Mouse (Mus musculus) CD4-positive, CD25-positive, alpha-beta regulatory T cell, adult 4 months (primary cell): ENCODE results near the gene Gm10570. TPM values are rescaled to one million over a fixed set of nuclear protein-coding genes. Genes with fewer than 3 reads are reported as not detected.

Source experiments
- ATAC-seq: one replicate; pipeline ENCODE4 v1.8.0; 2017
- polyA plus RNA-seq, 2 experiments: library from polyadenylated mRNA; unstranded; fragments of 100-300 nt; shearing (Covaris generic); gene quantifications; one replicate each; pipeline ENCODE4 v1.2.1; 2017

Gene Gm10570
- polyA plus RNA-seq, 2 experiments from 2014 or later: not detected

DNA sequence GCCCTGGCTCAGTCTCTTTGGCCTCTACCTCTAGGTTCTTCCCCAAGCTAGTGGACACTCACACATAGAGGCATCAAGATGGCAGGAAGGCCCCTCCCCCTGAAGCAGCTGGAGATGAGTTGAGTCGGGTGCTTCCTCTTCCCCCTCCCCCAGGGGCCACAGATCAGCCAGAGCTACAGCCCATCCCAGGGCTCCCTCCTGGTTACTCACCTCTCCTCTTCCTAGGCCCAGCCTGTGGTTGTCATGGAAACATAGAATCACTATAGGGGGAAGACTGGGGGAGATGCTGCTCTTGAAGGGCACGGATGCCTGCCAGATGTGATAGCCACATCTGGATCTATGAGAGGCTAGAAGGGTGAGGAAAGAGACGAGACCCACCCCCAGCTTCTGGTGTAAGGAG, 3.7 kb downstream of the Gm10570 start:
- no peak for ATAC-seq

DNA sequence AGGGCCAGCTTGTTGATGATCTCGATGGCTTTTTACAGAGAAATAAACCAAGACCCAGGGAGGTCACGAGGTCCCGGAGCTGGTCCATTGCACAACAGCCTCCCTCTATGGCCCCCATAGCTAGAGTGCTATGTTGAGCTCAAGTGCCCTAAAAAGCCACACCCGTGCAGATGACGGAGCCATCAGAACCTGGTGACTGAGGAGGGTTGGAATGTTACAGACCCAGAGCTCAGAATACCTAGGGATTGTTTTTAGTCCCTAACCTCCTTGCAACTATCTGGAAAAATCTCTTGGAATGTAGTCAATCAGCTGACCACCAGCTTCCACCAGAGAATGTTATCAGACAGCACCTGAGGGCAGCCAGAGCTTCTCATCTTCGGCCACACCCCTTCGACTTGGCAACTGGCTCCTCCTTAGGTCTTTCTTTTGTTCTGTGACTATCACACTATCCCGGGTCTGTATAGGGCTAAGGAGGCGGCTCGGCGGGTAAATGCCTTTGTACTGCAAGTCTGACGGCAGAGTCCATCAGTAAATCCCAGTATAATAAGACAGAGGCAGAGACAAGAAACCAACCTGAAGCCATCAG, 6.1 kb downstream of the Gm10570 start:
- no peak for ATAC-seq

DNA sequence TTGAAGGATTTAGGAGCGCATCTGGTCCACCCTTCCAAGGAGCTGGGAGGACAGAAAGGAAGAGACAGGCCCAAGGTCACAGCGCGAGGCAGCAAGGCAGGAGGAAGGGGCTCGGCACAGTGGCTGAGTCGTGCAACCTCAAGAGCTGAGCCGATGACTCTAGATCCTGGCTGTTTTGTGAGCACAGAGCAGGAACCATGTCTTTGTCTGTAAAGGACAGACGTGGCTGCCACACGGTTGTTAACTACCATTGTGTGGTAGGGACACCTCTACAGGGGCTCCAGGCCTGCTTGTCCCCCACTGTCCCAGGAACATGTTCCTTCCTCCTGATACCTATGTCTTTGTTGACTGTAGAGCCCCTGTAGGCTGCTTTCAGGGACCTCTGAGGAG, 8.8 kb downstream of the Gm10570 start:
- ATAC-seq: no peak

DNA sequence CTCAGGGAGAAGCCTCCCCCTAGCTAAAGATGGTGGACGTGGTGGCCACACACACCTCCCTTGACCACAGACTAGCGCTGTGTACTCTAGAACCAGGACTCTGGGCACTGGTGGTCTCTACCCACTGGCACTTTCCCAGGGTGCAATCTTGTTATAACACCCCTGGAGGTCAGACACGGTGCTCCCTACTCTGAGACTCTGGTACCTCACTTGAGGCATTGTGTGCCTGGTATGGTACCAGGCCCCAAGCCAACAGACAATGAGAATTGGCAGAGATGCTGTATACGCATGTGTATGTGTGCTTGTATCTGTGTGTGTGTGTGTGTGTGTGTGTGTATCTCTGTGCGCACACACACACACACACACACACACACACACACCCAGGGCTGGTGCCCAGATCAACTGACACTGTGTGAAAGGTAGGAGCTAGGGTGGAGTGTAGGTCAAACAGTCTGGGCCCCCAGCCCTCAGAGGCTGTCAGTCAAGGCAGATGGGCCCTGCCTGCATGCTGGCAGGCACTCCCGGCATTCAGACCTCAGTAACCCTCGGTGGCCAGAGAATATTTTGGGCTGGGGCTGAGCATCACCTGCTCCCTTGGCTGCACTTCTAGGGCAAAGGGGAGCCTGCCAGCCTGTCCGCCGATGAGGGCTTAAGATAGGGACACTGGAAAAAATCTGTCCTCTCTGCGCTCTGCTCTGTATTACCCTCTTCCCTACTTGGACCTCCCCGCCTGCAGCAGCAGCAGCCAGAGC, 9.4 kb downstream of the Gm10570 start:
- ATAC-seq: no peak

DNA sequence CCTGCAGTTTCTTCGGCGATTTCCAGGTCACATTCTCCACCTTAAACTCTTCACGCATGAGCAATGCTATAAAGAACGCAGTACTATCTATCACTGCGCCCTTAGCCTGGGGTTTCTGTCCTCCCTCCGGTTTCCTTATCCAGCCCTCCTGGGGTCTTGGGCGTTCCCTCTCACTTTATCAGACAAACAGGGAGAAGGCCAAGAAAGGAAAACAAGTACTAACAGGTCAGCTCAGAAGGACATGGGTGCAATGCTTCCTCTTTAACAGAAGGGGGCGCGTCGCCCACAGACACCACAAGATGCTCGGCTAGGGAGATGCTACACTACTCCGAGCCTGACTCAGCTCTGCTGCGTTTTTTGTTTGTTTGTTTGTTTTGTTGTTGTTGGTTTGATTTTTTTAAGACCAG, 11.3 kb downstream of the Gm10570 start:
- no peak for ATAC-seq

DNA sequence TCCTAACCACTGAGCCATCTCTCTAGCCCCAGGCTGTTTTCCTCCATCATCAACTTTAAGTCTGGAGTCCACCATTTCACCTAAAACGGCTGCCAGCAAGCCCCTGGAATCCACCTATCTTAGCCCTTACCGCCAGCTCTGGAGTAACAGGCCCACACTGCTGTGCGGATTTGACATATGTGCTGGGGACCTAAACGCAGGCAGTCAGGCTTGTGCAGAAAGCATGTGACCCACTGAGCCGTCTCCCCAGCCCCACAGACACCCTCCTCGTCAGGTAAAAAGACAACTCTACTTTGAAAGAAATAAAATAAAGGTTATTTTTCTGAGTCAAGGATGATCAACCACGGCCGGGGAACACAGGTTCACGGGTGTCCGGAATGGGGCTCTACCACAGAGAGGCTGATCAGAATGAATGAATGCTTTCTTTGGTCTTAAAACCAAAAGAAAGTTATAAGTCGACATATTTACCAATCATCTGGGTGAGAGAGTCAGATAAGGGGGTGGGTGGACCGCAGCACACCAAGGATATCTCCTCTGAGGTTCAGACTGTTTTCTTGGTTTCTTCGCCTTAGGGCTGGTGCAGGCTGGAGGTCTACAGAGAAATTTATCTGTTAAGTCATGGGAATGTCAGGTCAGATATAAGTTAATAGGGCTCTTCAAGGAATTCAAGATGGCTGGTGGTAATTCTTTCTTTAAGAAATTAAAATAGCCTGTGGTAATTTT, 12.1 kb downstream of the Gm10570 start:
- ATAC-seq: no peak

DNA sequence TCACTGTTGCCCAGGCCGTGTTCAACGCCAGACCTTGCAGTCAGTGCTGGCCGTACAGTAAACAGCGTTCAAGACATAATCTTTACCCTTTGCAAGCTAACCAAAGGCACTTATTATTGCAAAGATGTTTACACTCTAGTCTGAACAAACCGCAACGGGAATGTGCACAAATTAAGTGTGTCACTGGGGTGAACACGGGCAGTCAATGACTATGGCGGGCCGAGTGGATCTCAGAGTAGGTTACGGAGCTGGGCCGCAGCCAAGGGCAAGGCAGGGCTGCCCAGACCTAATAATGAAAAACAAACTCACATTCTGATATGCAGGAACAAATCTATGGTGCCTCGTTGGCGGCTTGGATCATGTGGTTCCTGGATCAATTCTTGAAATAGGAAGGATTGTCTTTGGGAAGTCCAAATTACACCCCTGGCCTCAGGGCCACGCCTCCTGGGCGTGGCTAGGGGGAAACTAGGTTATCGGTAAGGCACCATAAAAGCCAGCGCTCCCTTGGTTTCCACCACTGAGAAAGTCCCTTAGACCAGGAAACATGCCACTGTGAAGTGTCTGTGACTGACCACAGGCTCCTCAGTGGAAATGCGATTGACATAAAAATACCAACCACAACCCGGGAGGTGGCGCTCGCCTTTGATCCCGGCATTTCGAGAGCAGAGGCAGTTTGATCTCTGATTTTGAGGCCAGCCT, 13.3 kb downstream of the Gm10570 start:
- ATAC-seq: no peak

DNA sequence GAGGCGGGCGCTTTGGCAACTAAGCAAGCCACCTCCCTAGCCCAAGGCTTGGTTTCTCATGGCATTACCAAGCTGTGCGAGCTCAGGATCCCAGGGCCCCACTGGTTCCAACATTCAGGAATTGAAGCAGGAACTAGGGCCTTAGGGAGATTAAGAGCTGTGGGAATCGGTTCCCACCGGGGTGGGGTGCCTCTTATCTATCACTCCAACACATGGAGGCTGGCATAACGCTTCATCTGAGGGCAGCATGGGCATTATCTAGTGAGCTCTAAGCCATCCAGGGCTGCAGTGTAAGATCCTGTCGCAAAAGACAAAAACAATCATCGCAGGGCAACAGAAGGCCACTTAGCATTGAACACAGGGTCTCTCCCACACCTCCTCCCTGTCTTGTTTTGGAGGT, 14.0 kb downstream of the Gm10570 start:
- ATAC-seq: no peak

DNA sequence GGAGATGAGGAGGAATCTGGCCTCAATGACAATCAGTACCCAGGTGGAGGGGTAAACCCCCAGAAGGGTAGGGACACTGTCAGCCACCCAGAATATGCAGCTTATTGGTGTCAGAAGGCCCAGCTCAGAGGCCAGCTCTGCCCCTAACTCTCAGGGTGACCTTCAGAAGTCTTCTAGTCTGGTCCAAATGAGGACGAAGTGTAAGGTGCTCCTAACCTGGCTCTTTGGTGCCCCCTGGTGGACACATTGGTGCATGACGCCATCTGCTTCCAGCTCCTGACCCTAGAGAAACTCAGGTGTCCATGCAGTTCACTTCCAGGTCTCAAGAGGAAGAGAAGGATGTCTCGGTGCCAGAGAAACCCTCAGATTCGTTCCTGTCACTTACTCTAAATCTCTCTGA, 16.2 kb downstream of the Gm10570 start:
- no peak for ATAC-seq

DNA sequence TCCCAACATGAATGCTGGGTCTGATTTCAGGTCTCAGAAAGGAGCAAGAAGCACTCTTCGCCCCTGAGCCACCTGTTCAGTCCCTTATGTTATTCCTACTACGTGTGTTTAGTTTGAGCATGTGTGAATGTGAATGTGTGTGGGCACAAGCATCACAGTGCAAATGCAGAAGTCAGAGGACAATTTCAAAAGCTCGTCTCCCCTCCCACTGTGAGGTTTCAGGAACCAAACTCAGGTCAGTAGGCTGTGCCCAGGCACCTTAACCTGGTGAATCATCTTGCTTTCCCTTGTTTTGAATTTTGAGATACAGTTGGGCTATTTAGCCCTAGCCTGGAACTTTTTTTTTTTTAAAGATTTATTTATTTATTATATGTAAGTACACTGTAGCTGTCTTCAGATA, 18.6 kb downstream of the Gm10570 start:
- no peak for ATAC-seq

DNA sequence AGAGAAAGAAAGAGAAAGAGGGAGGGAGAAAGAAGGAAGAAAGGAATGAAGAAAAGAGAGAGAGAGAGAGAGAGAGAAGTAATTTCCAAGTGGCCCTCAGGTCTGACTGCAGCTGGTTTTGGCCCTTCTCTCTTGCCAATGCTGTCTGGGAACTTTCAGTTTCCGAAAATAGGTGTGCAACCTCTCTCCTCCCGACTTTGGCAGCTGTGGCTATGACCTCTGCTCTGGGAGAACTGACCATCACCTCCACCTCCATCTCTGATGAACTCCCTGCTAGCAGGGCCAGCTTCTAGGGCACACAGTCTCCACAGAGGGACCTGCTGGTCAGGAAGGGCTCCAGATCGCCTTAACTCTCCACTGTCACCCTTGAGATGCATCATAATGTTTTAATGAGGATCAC, 21.9 kb downstream of the Gm10570 start:
- no peak for ATAC-seq

DNA sequence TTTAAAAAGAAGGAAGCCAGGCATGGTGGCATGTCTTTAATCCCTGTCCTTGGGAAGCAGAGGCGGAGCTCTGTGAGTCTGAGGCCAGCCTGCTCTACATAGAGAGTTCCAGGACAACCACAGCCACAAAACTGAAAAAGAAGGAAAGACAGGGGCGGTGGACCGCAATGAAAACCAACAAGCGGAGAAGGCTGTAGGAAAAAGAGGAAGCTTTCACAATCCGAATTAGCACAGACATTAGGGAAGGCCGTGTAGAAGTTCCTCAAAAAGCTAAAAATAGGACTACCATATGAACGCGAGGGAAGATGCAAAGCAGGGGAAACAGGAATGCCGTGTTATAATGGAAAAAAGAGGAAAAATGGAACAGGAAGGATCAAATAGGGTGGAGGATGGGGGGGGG, 24.6 kb downstream of the Gm10570 start:
- no peak for ATAC-seq

DNA sequence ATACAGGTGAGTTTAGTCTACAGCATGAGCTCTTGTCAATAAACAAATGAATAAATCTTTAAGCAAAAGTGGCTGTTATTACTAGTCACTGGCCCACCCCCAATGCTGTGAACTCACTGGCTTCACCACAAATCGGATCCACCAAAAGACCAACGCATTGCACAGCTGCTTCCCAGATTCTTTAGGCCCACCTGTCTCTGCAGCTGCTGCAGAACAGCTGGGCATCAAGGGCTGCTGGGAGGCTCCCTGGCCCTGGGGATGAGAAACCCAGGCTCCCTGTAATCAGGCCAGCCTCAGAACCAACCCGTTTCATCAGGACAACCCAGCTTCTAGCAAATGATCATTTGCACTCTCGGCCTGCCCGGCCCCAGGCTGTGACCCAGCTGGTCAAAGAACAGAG, 25.6 kb downstream of the Gm10570 start:
- no peak for ATAC-seq

DNA sequence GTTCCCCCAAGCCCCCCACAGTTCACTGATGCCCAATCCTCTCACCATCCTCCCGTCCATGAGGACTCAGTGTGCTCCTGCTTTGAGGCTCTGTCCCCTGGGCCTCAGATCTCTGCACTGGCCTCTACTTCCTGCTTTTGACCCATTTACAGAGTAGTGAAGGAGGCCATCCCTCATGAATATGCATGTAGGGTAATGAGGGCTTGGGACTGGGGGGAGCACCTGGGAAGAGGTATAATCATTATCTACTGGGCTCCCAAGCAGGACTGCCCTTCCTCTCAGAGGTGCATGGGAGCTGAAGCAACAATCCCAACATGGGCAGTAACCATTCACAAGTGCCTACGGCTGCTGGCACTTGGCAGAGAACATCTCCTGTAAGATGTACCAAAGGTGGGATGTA, 29.4 kb downstream of the Gm10570 start, which contains the start of gene Serinc2:
Gene Serinc2 (minus strand): TSS at position 101 of the 400 bp plus-strand sequence.
- ATAC-seq: no peak

DNA sequence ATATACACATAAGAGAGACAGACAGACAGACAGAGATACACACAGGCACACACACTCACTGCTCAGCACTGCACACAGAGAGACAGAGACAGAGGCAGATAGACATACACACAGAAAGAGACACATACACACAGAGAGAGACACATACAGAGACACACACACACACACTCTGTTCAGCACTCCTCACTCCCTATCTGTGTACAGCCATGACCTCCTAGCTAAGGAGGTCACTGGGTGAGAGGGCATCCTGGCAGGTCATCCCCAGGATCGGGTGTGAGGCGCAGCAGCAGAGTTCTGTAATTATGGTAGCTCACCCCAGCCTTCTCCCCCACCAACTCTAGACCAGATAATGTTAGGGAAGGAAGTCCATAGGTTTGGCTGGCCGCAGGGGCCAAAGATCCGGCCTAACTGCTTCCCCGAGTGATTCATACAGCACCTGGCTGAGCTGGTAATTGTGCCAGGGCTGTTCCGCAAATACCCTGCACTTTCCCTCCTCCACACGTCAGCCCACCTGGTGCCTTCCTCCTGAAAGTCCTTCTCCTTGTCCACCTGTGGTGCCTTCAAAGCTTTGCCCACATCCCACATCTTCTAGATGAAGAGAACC, 31.8 kb downstream of the Gm10570 start:
- no peak for ATAC-seq

DNA sequence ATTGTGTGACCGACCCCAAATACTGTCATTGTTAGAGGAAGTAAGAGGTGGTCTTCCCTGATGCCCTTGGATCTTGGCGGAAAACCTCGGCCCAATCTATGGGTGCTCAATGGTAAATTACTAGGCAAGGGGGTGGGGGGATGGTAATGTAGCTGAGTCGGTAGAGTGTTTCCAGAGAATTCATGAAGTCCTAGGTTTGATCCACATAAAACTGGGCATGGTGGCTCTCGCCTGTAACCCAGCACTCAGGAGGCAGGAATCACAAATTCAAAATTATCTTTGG, 32.7 kb downstream of the Gm10570 start:
- ATAC-seq: no peak

DNA sequence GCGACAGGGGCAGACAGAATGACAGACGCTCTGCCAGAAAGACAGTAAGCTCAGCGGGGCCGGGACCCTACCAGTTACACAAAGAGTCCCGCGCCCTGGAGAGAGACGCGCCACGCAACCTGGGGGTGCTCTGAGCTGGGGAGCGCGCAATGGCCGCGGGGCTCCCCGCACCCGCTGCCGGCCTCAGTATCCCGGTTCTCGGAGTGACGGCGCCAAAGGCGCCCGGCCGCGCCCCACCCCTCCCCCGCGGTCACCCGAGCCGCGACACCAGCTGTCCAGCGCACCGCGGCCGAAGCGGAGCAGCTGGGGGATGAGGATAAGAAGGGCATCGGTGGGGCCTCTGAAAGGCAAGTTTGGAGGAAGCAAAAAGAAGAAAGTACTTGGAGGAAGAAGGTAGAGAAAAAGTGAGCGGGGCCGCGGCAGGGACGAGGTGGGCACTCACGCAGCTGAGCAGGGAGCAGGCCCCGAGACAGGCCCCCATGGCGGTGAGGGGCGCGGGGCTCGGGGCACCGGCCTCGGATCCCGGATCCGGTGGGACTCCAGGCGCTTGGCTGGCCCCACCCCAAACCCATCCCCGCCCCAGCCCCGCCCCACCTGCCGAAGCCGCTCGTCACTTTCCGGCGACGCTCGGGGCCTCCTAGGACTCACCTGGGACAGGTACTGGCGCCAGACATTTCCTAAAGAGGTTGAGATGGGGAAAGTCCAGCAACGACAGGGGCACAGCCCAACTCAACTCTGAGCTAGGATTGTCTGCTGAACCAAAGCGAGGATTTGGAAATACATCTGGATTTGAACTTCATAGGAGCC, 33.3 kb downstream of the Gm10570 start:
- ATAC-seq: no peak

DNA sequence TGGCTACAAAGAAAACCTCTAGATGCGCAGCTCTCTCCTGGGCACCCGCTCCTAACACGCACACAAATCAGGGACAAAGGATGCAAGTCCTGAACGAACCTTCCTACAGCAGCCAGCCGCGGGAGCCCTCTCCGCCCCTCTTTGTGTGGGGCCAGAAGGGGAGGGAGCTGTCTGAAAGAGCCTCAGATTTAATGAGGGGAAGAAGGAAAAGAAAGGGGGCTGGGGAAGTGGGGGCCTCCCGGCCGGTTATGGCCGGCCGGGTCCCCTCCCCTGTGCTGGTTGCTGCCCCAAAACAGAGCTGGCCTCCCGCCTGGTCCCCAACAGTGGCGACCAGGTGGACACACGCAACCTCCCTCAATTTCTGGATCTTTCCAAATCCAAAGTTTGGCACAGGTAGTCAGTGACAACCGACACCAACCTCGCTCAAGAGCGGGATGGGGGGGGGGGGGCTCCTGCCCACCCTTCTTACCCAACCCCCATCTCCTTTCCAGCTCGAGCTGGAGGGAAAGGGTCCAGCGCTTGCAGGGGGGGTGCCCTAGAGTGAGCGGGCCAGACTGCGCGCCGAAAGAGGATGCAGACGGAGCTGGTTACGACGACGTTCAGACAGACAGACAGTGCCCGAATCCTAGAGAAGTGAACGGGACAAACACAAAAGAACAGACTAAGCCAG, 34.0 kb downstream of the Gm10570 start:
- ATAC-seq: no peak

DNA sequence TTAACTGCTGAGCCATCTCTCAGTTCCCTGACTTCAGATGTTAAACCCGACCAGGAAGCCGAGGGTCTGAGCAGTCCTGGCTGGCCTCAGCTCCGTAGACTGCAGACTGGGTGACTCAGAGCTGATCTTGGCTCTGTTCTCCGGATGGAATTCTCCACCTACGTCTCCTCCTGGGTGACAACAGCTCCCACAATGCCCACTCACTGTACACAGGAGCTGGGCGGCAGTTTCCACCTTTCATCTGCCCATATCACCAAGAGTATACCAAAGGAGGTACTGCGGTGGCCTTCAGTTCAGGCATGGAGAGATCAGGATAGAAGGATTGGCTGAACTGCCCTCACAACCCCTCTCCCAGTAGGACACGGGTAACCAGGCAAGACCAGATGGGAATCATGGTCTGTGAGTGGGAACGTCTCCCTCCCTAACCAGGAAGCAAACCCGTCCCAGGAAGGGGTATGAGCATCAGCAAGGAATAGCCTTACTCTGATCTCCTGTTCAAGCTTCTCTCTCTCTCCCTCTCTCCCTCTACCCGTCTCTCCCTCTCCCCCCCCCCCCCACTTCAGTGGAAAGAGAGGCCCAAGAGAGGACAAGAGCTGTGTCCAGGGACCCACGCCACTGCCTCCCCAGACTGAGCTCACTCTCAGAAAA, 34.7 kb downstream of the Gm10570 start:
- ATAC-seq: no peak

DNA sequence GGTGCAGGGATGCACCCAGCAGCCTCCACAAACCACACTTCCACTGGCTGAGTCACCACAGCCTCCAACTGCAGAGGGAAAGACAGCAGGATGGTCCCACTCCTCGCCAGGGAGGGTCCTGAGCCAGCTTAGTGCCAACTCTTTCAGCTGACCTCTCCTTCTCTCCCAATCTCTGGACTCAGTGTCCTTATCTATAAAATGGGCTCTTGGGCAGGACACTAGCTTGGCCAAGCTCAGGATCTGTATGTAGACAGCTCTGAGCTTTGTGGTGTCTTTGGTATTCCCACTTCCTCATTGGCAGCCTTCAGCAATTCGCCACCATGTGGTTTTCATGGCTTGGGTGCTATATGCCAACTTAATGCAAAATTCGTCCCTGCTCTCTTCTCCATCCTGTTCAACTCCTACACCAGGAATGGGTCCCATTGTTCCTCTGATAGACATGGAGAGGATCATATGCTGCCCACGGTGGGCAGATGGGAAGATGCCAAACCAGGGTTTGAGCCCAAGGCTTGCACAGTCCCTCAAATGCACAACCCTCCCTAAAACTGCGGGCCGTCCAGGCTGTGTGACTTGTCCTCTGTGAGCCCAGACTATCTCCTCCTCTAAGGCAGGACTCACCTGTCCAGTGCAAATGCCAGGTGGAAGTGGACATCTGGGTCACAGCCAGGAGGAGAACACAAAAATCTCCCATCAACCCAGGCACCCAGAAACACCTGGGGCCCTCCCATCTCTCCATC, 37.7 kb downstream of the Gm10570 start:
- no peak for ATAC-seq
